ENCODE assay signal across 22 mouse cellular contexts in genomic region chr9:78195034-78195433, GRCm38 (mm10). TPM values are rescaled to one million over a fixed set of nuclear protein-coding genes. Genes with fewer than 3 reads are reported as not detected.
A peak's percentile ranks its signal among the peaks of the same experiment; 100 is the strongest.
DNase-seq lines count a peak whose midpoint lies in the region; ATAC-seq and TF ChIP-seq lines count a peak whose summit lies in the region.
"Had no signal": no experiment of that assay in that cellular context is flagged by ENCODE, and none has a peak within 500 bp of the region (broad histone marks: within the 10 kb centered on the region; RNA-seq: fewer than 3 reads in every experiment).

No protein-coding gene starts in this region.

- H3K4me2 ChIP-seq in midbrain, embryonic 13.5 days (replicated peaks): no peak overlapping the region
- H3K4me2 ChIP-seq: neural tube, embryonic 13.5 days had no signal

- H3K4me1 ChIP-seq in E14TG2a.4 (replicated peaks; ENCODE audit: low read depth, low read length): peaks cover 68% of the 10 kb centered on the region
- peaks cover 16% of the 10 kb centered on the region for H3K4me1 ChIP-seq in midbrain, embryonic 13.5 days (replicated peaks)

- no peak overlapping the region for H3K9ac ChIP-seq in midbrain, embryonic 13.5 days (replicated peaks)
- H3K9ac ChIP-seq: embryonic facial prominence, embryonic 13.5 days; limb, embryonic 12.5 days; neural tube, embryonic 13.5 days had no signal

- DNase-seq in cerebellum, postnatal 14 days: peak; percentile 27 to 30
- DNase-seq in cerebellum, adult 8-10 months: no peak
- DNase-seq in frontal cortex, postnatal 14 days (ENCODE audit: low spot score in 2 of 2): peak; percentile 21 to 24
- DNase-seq in right cerebral cortex, postnatal 14 days: peak; percentile 38
- DNase-seq in heart, adult 8-10 months (ENCODE audit: low spot score): no peak
- DNase-seq in adipocyte (ENCODE audit: low spot score): no peak
- DNase-seq: adrenal gland, postnatal 25 days; lung, postnatal 14 days; thymus, postnatal 14 days had no signal

- no peak overlapping the region for H3K27ac ChIP-seq in midbrain, embryonic 13.5 days
- H3K27ac ChIP-seq: embryonic facial prominence, embryonic 13.5 days; layer of hippocampus, adult 2 months; neural tube, embryonic 13.5 days had no signal

- 81% methylated on average over 11 of the region's 11 CpGs for WGBS in midbrain, embryonic 13.5 days

- peaks cover 59% of the 10 kb centered on the region for H3K36me3 ChIP-seq in E14TG2a.4 (ENCODE audit: insufficient read depth, low read length)
- H3K36me3 ChIP-seq in midbrain, embryonic 13.5 days: no peaks in the 10 kb centered on the region
- H3K36me3 ChIP-seq: neural tube, embryonic 13.5 days had no signal

- peak overlapping the region; percentile 74 for H3K4me3 ChIP-seq in E14TG2a.4 (replicated peaks; ENCODE audit: low read length)
- H3K4me3 ChIP-seq in midbrain, embryonic 13.5 days (replicated peaks): no peak overlapping the region
- H3K4me3 ChIP-seq: embryonic facial prominence, embryonic 13.5 days; layer of hippocampus, adult 2 months; limb, embryonic 12.5 days; neural tube, embryonic 13.5 days had no signal

- TF ChIP-seq CTCF in E14TG2a.4 (conservative IDR thresholded peaks at IDR 0.05; ENCODE audit: low read length): no peak

- H3K9me3 ChIP-seq in E14TG2a.4 (ENCODE audit: low read length): no peaks in the 10 kb centered on the region
- H3K9me3 ChIP-seq in midbrain, embryonic 13.5 days: no peaks in the 10 kb centered on the region
- H3K9me3 ChIP-seq: embryonic facial prominence, embryonic 13.5 days; limb, embryonic 12.5 days; neural tube, embryonic 13.5 days had no signal

- H3K27me3 ChIP-seq in E14TG2a.4 (ENCODE audit: insufficient read depth, low read length): no peaks in the 10 kb centered on the region
- peaks cover 10% of the 10 kb centered on the region; the same call in 1 of the 2 replicates for H3K27me3 ChIP-seq in midbrain, embryonic 13.5 days
- H3K27me3 ChIP-seq: embryonic facial prominence, embryonic 13.5 days had no signal

- no peak for ATAC-seq in midbrain, embryonic 13.5 days

RNA-seq across cellular contexts. Expression of gene Gsta4, which starts 12.5 kb away (rescaled TPM):
- total RNA-seq in heart, adult 8-10 months (2022): 100 to 1,000 TPM; 108 to 158 (median 147) TPM
- 15.5 and 19.5 TPM in 2 replicates for polyA plus RNA-seq in midbrain, embryonic 13.5 days (2015; fragmentation: Nextera tagmentation; extraction: Ambion mirVana)
- total RNA-seq: monocyte, adult 5-6 weeks had no signal

RNA-seq across cellular contexts. Expression of gene Gsta1, which starts 35.4 kb away (rescaled TPM):
- total RNA-seq in heart, adult 8-10 months (2022): 10 to 100 TPM in 2 of 4 experiments, 1 to 10 TPM in 2; 2.9 to 17.3 (median 7.6) TPM
- polyA plus RNA-seq in midbrain, embryonic 13.5 days (2015; fragmentation: Nextera tagmentation; extraction: Ambion mirVana): not detected in 2 replicates
- total RNA-seq: hematopoietic stem cell, adult 5-6 weeks; layer of hippocampus, adult 2 months; megakaryocyte-erythroid progenitor cell, adult 5-6 weeks; monocyte, adult 5-6 weeks had no signal
- polyA plus RNA-seq: cortical plate, adult 2 months; gonadal fat pad, adult 2 months; heart, embryonic 14.5 days; kidney, embryonic 14.5 days; limb, embryonic 12.5 days; neural tube, embryonic 13.5 days had no signal

Comparison
In these comparisons a context has a peak if more than half of its experiments do, and no peak if none do; other contexts are left out.
1. DNase-seq: peak in cerebellum, postnatal 14 days (2 of 2), frontal cortex, postnatal 14 days (2 of 2) and right cerebral cortex, postnatal 14 days (single experiment); none in cerebellum, adult 8-10 months (single experiment), heart, adult 8-10 months (single experiment) and adipocyte (single experiment).